Comparison of ENCODE assay signal across 9 mouse cellular contexts in genomic region chr12:54200856-54201255, GRCm38 (mm10). TPM values are rescaled to one million over a fixed set of nuclear protein-coding genes. Genes with fewer than 3 reads are reported as not detected.
A peak's percentile ranks its signal among the peaks of the same experiment; 100 is the strongest.
DNase-seq lines count a peak whose midpoint lies in the region; ATAC-seq and TF ChIP-seq lines count a peak whose summit lies in the region.
"Had no signal": no experiment of that assay in that cellular context is flagged by ENCODE, and none has a peak within 500 bp of the region (broad histone marks: within the 10 kb centered on the region; RNA-seq: fewer than 3 reads in every experiment).

No protein-coding gene starts in this region.

- DNase-seq in limb, embryonic 10.5 days (ENCODE audit: low spot score) = no peak
- peak; percentile 53 for DNase-seq in naive thymus-derived CD4-positive, alpha-beta T cell, adult 2 months (ENCODE audit: low read depth)
- no peak for DNase-seq in urinary bladder, postnatal 14 days (ENCODE audit: low spot score)
- DNase-seq in frontal cortex, adult 2 months (ENCODE audit: extremely low spot score in 1 of 2, low spot score in 1 of 2) = no peak
- DNase-seq: cerebellum, adult 2 months; liver, embryonic 13.5 days had no signal

- 41% methylated on average over 6 of the region's 6 CpGs for WGBS in limb, embryonic 13.5 days
- 46% methylated on average over 6 of the region's 6 CpGs for WGBS in limb, embryonic 10.5 days

- H3K9me3 ChIP-seq in limb, embryonic 13.5 days = no peaks in the 10 kb centered on the region
- H3K9me3 ChIP-seq in limb, embryonic 10.5 days (replicated peaks) = no peaks in the 10 kb centered on the region
- no peaks in the 10 kb centered on the region for H3K9me3 ChIP-seq in ES-Bruce4 (replicated peaks; ENCODE audit: control insufficient read depth, insufficient read depth, low read length, poor library complexity, severe bottlenecking)
- H3K9me3 ChIP-seq: liver, embryonic 13.5 days had no signal

- TF ChIP-seq CTCF in ES-Bruce4 (IDR thresholded peaks at IDR 0.05; ENCODE audit: low read depth, low read length) = no peak
- no peak for TF ChIP-seq CTCF in embryonic fibroblast, embryonic 13.5 days (IDR thresholded peaks at IDR 0.05; ENCODE audit: borderline replicate concordance, insufficient read depth, low read length)

- H3K27me3 ChIP-seq in limb, embryonic 13.5 days = peaks cover 32% of the 10 kb centered on the region
- peaks cover 38% of the 10 kb centered on the region for H3K27me3 ChIP-seq in limb, embryonic 10.5 days (ENCODE audit: low read depth, poor library complexity, severe bottlenecking)
- no peaks in the 10 kb centered on the region for H3K27me3 ChIP-seq in ES-Bruce4 (ENCODE audit: control insufficient read depth, insufficient read depth, low read length, poor library complexity, severe bottlenecking)

- ATAC-seq in limb, embryonic 13.5 days (ENCODE audit: low FRiP score, low read depth) = no peak

- no peaks in the 10 kb centered on the region for H3K36me3 ChIP-seq in limb, embryonic 13.5 days
- no peaks in the 10 kb centered on the region for H3K36me3 ChIP-seq in limb, embryonic 10.5 days
- no peaks in the 10 kb centered on the region for H3K36me3 ChIP-seq in ES-Bruce4 (ENCODE audit: control insufficient read depth, insufficient read depth, low read length, poor library complexity, severe bottlenecking)
- H3K36me3 ChIP-seq: liver, embryonic 13.5 days had no signal

- H3K9ac ChIP-seq in limb, embryonic 13.5 days = no peak overlapping the region
- no peak overlapping the region for H3K9ac ChIP-seq in ES-Bruce4 (ENCODE audit: low read depth, poor library complexity, severe bottlenecking)
- H3K9ac ChIP-seq: liver, embryonic 13.5 days had no signal

- TF ChIP-seq POLR2A in ES-Bruce4 (IDR thresholded peaks at IDR 0.05; ENCODE audit: insufficient read depth, low read length) = no peak
- TF ChIP-seq POLR2A in embryonic fibroblast, embryonic 13.5 days (IDR thresholded peaks at IDR 0.05; ENCODE audit: low read depth, low read length) = no peak

- no peak overlapping the region for H3K27ac ChIP-seq in limb, embryonic 13.5 days
- no peak overlapping the region for H3K27ac ChIP-seq in limb, embryonic 10.5 days
- H3K27ac ChIP-seq in ES-Bruce4 (ENCODE audit: insufficient read depth, low read length) = no peak overlapping the region
- H3K27ac ChIP-seq in embryonic fibroblast, embryonic 13.5 days (ENCODE audit: insufficient read depth, low read length) = peak overlapping the region; percentile 63; the same call in 1 of the 2 replicates
- H3K27ac ChIP-seq: liver, embryonic 13.5 days had no signal

- H3K4me3 ChIP-seq in limb, embryonic 13.5 days = no peak overlapping the region
- H3K4me3 ChIP-seq in limb, embryonic 10.5 days = no peak overlapping the region
- peak overlapping the region; percentile 44 for H3K4me3 ChIP-seq in ES-Bruce4 (ENCODE audit: low read depth, low read length)
- H3K4me3 ChIP-seq in embryonic fibroblast, embryonic 13.5 days (ENCODE audit: insufficient read depth, low read length) = peak overlapping the region; percentile 14; the same call in 1 of the 2 replicates
- H3K4me3 ChIP-seq: liver, embryonic 13.5 days had no signal

- peak overlapping the region; percentile 11; the same call in 1 of the 2 replicates for H3K4me2 ChIP-seq in limb, embryonic 13.5 days (replicated peaks)

- peaks cover 32% of the 10 kb centered on the region for H3K4me1 ChIP-seq in limb, embryonic 13.5 days
- H3K4me1 ChIP-seq in limb, embryonic 10.5 days = peaks cover 25% of the 10 kb centered on the region
- H3K4me1 ChIP-seq in ES-Bruce4 (ENCODE audit: control insufficient read depth, insufficient read depth, low read length) = peaks cover 2% of the 10 kb centered on the region
- peaks cover 21% of the 10 kb centered on the region for H3K4me1 ChIP-seq in embryonic fibroblast, embryonic 13.5 days (ENCODE audit: control insufficient read depth, insufficient read depth, low read length)

- TF ChIP-seq EP300 in ES-Bruce4 (IDR thresholded peaks at IDR 0.05; ENCODE audit: insufficient read depth, low read depth, low read length) = no peak

RNA-seq across cellular contexts. Expression of gene Egln3, which starts 2.8 kb away (rescaled TPM):
- polyA plus RNA-seq in limb, embryonic 13.5 days (2015; fragmentation: Nextera tagmentation; extraction: Ambion mirVana) = 3.9 and 5.4 TPM in 2 replicates
- 2.8 and 2.9 TPM in 2 replicates for polyA plus RNA-seq in limb, embryonic 10.5 days (2016; fragmentation: Nextera tagmentation; extraction: Ambion mirVana)
- polyA plus RNA-seq in ES-Bruce4 (2011; ENCODE audit: insufficient read depth, insufficient read length, low read depth, missing spikeins) = 19.2 and 20.0 TPM in 2 replicates
- 6.6 and 7.5 TPM in 2 replicates for polyA plus RNA-seq in embryonic fibroblast, embryonic 13.5 days (2011; ENCODE audit: insufficient read length, low read depth, missing spikeins)
- polyA plus RNA-seq in frontal cortex, adult 2 months (2012; rRNA removed) = 14.7 and 15.8 TPM in 2 replicates

Comparison
In these comparisons a context has a peak if more than half of its experiments do, and no peak if none do; other contexts are left out.
1. H3K4me3 ChIP-seq: peak in ES-Bruce4 (single experiment) and embryonic fibroblast, embryonic 13.5 days (single experiment); none in limb, embryonic 13.5 days (single experiment) and limb, embryonic 10.5 days (single experiment).